Mouse (Mus musculus) neural tube, embryonic 13.5 days (tissue): ENCODE results near the gene Eif2b4. TPM values are rescaled to one million over a fixed set of nuclear protein-coding genes. Genes with fewer than 3 reads are reported as not detected.
"Not testable (repeated sequence)": the region's sequence is repeated elsewhere in the genome, so short reads cannot be mapped to it uniquely, and the experiment has no call there.

Experiments used
- ATAC-seq: fragments of 200-750 bp; cut with Nextera tagmentation; 2 replicates; pipeline ENCODE4 v1.8.0; 2017; ENCODE audit warnings: low read depth, mild to moderate bottlenecking, moderate TSS enrichment, moderate library complexity
- H3K27ac ChIP-seq: fragments of 300-500 bp; sonication (generic); replicated peaks from 2 replicates; pipeline ENCODE4 v1.5.1; 2015; ENCODE audit warnings: moderate library complexity, mild to moderate bottlenecking, inconsistent platforms
- H3K27me3 ChIP-seq: fragments of 300-500 bp; sonication (generic); 2 replicates; pipeline ENCODE4 v1.6.1; 2015; ENCODE audit warnings: mild to moderate bottlenecking, inconsistent platforms
- H3K36me3 ChIP-seq: fragments of 300-500 bp; sonication (generic); 2 replicates; pipeline ENCODE4 v1.6.1; 2015; ENCODE audit warnings: mild to moderate bottlenecking, inconsistent platforms
- H3K4me1 ChIP-seq: fragments of 300-500 bp; sonication (generic); replicated peaks from 2 replicates; pipeline ENCODE4 v1.6.1; 2015; ENCODE audit warnings: inconsistent platforms
- H3K4me2 ChIP-seq: fragments of 300-500 bp; sonication (generic); 2 replicates; pipeline ENCODE4 v1.6.1; 2015; ENCODE audit warnings: inconsistent platforms, mild to moderate bottlenecking, moderate library complexity
- H3K4me3 ChIP-seq: fragments of 300-500 bp; sonication (generic); 2 replicates; pipeline ENCODE4 v1.5.1; 2015; ENCODE audit warnings: mild to moderate bottlenecking, inconsistent platforms
- H3K9ac ChIP-seq: fragments of 300-500 bp; sonication (generic); 2 replicates; pipeline ENCODE4 v1.6.1; 2015; ENCODE audit warnings: moderate library complexity, mild to moderate bottlenecking, inconsistent platforms
- H3K9me3 ChIP-seq: fragments of 300-500 bp; sonication (generic); 2 replicates; pipeline ENCODE4 v1.6.1; 2016; ENCODE audit warnings: inconsistent platforms
- WGBS: fragments of 180-500 bp; shearing (Covaris S2); methylation state at CpG from one replicate; pipeline ENCODE4 v1.1.7; 2015; 5-methylcytosine and 5-hydroxymethylcytosine counted together
- polyA plus RNA-seq: library from polyadenylated mRNA; unstranded; fragments of >200 nt; fragmentation: Nextera tagmentation; extraction: Ambion mirVana; gene quantifications from 2 replicates; pipeline ENCODE4 v1.2.1, GENCODE M21; 2015

The Eif2b4 gene
- polyA plus RNA-seq, 1 experiment from 2014 or later, result 76.4 TPM

GRCm38 (mm10) chr5:31219070-31219469, 25.8 kb upstream of the Eif2b4 start:
- H3K27me3 ChIP-seq, result no peaks in the 10 kb centered on the region
- H3K27ac ChIP-seq, result no peak overlapping the region
- H3K9ac ChIP-seq, result peak overlapping the region; percentile 49
- H3K9me3 ChIP-seq, result no peaks in the 10 kb centered on the region
- ATAC-seq, result no peak
- H3K4me3 ChIP-seq, result peak overlapping the region; percentile 75
- WGBS, result 8% methylated on average over 2 of the region's 2 CpGs
- peaks cover 29% of the 10 kb centered on the region for H3K4me1 ChIP-seq
- H3K4me2 ChIP-seq, result peak overlapping the region; percentile 82
- H3K36me3 ChIP-seq, result no peaks in the 10 kb centered on the region

GRCm38 (mm10) chr5:31218294-31218693, 25.1 kb upstream of the Eif2b4 start:
- no peaks in the 10 kb centered on the region for H3K27me3 ChIP-seq
- ATAC-seq, result no peak
- no peak overlapping the region for H3K27ac ChIP-seq
- H3K36me3 ChIP-seq, result no peaks in the 10 kb centered on the region
- no peak overlapping the region for H3K4me3 ChIP-seq
- peak overlapping the region; percentile 82; the same call in 1 of the 2 replicates for H3K4me2 ChIP-seq
- 60% methylated on average over 7 of the region's 7 CpGs for WGBS
- no peaks in the 10 kb centered on the region for H3K9me3 ChIP-seq
- no peak overlapping the region for H3K9ac ChIP-seq
- peaks cover 29% of the 10 kb centered on the region for H3K4me1 ChIP-seq

- 93% methylated on average over 6 of the region's 6 CpGs for WGBS
- not testable (repeated sequence) for H3K4me2 ChIP-seq
- H3K4me1 ChIP-seq, result peaks cover 21% of the 10 kb centered on the region
Observed at GRCm38 (mm10) chr5:31216554-31216953, 23.3 kb upstream of the Eif2b4 start.

GRCm38 (mm10) chr5:31204421-31204820, 11.2 kb upstream of the Eif2b4 start:
- no peak overlapping the region for H3K4me2 ChIP-seq
- WGBS, result 95% methylated on average over 6 of the region's 6 CpGs
- H3K4me1 ChIP-seq, result peaks cover 31% of the 10 kb centered on the region
- H3K9ac ChIP-seq, result no peak overlapping the region
- no peak overlapping the region for H3K27ac ChIP-seq
- H3K4me3 ChIP-seq, result no peak overlapping the region
- H3K36me3 ChIP-seq, result peaks cover 68% of the 10 kb centered on the region
- no peak for ATAC-seq
- H3K27me3 ChIP-seq, result no peaks in the 10 kb centered on the region
- peaks cover 5% of the 10 kb centered on the region for H3K9me3 ChIP-seq

More at GRCm38 (mm10) chr5:31216554-31216953, 23.3 kb upstream of the Eif2b4 start:
- not testable (repeated sequence) for H3K36me3 ChIP-seq, H3K27me3 ChIP-seq, H3K9me3 ChIP-seq, H3K4me3 ChIP-seq, H3K27ac ChIP-seq, ATAC-seq, H3K9ac ChIP-seq

- Histone ChIP-seq H3K27ac (no peak overlapping the region), H3K4me3 (no peak overlapping the region), H3K9me3 (peaks cover 5% of the 10 kb centered on the region), H3K4me2 (no peak overlapping the region), H3K9ac (no peak overlapping the region), H3K36me3 (peaks cover 73% of the 10 kb centered on the region), H3K27me3 (no peaks in the 10 kb centered on the region), H3K4me1 (peaks cover 31% of the 10 kb centered on the region)
- no peak for ATAC-seq
- 94% methylated on average over 2 of the region's 2 CpGs for WGBS
Observed at GRCm38 (mm10) chr5:31203866-31204265, 10.6 kb upstream of the Eif2b4 start.

GRCm38 (mm10) chr5:31202933-31203332, 9.7 kb upstream of the Eif2b4 start:
- peaks cover 31% of the 10 kb centered on the region for H3K4me1 ChIP-seq
- peak overlapping the region; percentile 89 for H3K27ac ChIP-seq
- H3K27me3 ChIP-seq, result no peaks in the 10 kb centered on the region
- H3K4me3 ChIP-seq, result peak overlapping the region; percentile 85
- peak overlapping the region; percentile 70; the same call in 1 of the 2 replicates for H3K9ac ChIP-seq
- H3K9me3 ChIP-seq, result peaks cover 5% of the 10 kb centered on the region
- H3K36me3 ChIP-seq, result peaks cover 81% of the 10 kb centered on the region
- ATAC-seq, result no peak
- H3K4me2 ChIP-seq, result peak overlapping the region; percentile 67
- WGBS, result 89% methylated on average over 7 of the region's 7 CpGs

- Histone ChIP-seq H3K27me3 (no peaks in the 10 kb centered on the region), H3K27ac (peak within 1 kb of the TSS; percentile 89), H3K36me3 (peaks cover 81% of the 10 kb centered on the region), H3K9ac (peak within 1 kb of the TSS; percentile 94), H3K4me2 (peak within 1 kb of the TSS; percentile 93), H3K4me1 (peaks cover 31% of the 10 kb centered on the region), H3K4me3 (peak within 1 kb of the TSS; percentile 85), H3K9me3 (peaks cover 5% of the 10 kb centered on the region)
- WGBS, result under 1% methylated on average over 51 of the region's 53 CpGs
- peak; percentile 97 for ATAC-seq
Observed at GRCm38 (mm10) chr5:31201742-31202590, 8.7 kb upstream of the Eif2b4 start, which contains the start of gene Zfp513. Gene Zfp513, minus strand, starts transcription at chr5:31202303.

- Histone ChIP-seq H3K36me3 (peaks cover 83% of the 10 kb centered on the region), H3K27ac (peak overlapping the region; percentile 87), H3K4me1 (peaks cover 31% of the 10 kb centered on the region), H3K4me2 (peak overlapping the region; percentile 93), H3K9me3 (peaks cover 5% of the 10 kb centered on the region), H3K9ac (peak overlapping the region; percentile 94), H3K27me3 (no peaks in the 10 kb centered on the region), H3K4me3 (peak overlapping the region; percentile 85)
- ATAC-seq, result no peak
- 24% methylated on average over 13 of the region's 13 CpGs for WGBS
Observed at GRCm38 (mm10) chr5:31201042-31201741, 8.0 kb upstream of the Eif2b4 start.

- no peak for ATAC-seq
- 92% methylated on average over 27 of the region's 27 CpGs for WGBS
- no peak overlapping the region for H3K27ac ChIP-seq
- peaks cover 5% of the 10 kb centered on the region for H3K9me3 ChIP-seq
- H3K36me3 ChIP-seq, result peaks cover 83% of the 10 kb centered on the region
- H3K4me1 ChIP-seq, result peaks cover 31% of the 10 kb centered on the region
- H3K4me3 ChIP-seq, result peak overlapping the region; percentile 85
- 0 out of 2 replicates have a peak overlapping the region, but pooled peaks have one; percentile 94 for H3K9ac ChIP-seq
- H3K4me2 ChIP-seq, result peak overlapping the region; percentile 93
- H3K27me3 ChIP-seq, result no peaks in the 10 kb centered on the region
Observed at GRCm38 (mm10) chr5:31200327-31200768, 7.1 kb upstream of the Eif2b4 start.

GRCm38 (mm10) chr5:31199893-31200292, 6.7 kb upstream of the Eif2b4 start:
- Histone ChIP-seq H3K36me3 (peaks cover 83% of the 10 kb centered on the region), H3K4me2 (no peak overlapping the region), H3K4me1 (peaks cover 31% of the 10 kb centered on the region), H3K27me3 (no peaks in the 10 kb centered on the region), H3K27ac (no peak overlapping the region), H3K9ac (no peak overlapping the region), H3K9me3 (peaks cover 5% of the 10 kb centered on the region), H3K4me3 (peak overlapping the region; percentile 6; the same call in 1 of the 2 replicates)
- ATAC-seq, result no peak
- WGBS, result 79% methylated on average over 9 of the region's 9 CpGs

GRCm38 (mm10) chr5:31199321-31199892, 6.2 kb upstream of the Eif2b4 start:
- H3K4me1 ChIP-seq, result peaks cover 35% of the 10 kb centered on the region
- peak overlapping the region; percentile 6; the same call in 1 of the 2 replicates for H3K4me3 ChIP-seq
- 93% methylated on average over 19 of the region's 19 CpGs for WGBS
- no peak overlapping the region for H3K9ac ChIP-seq
- H3K36me3 ChIP-seq, result peaks cover 83% of the 10 kb centered on the region
- H3K4me2 ChIP-seq, result no peak overlapping the region
- H3K27me3 ChIP-seq, result no peaks in the 10 kb centered on the region
- peaks cover 5% of the 10 kb centered on the region for H3K9me3 ChIP-seq
- H3K27ac ChIP-seq, result no peak overlapping the region
- no peak for ATAC-seq
